Mouse (Mus musculus): ENCODE measurements at regions not wholly inside any gene's neighbourhood (a gene's known extent, or its start where the extent isn't known, plus 50 kb on each side); places are given as distances from the start of the nearest gene placed in this dataset.

GRCm38 (mm10) chr4:8421285-8421684 lies 182.4 kb upstream of the Car8 start:
- no peak overlapping the region for H3K4me3 ChIP-seq (ENCODE audit: low read depth, low read length)
- no peaks in the 10 kb centered on the region for H3K27me3 ChIP-seq (ENCODE audit: control insufficient read depth, insufficient read depth, low read depth, low read length)
- H3K4me2 ChIP-seq (ENCODE audit: low read length): no peak overlapping the region
- H3K4me1 ChIP-seq (ENCODE audit: control insufficient read depth, insufficient read depth, low read length): no peaks in the 10 kb centered on the region
- no peak for ATAC-seq
- no peak overlapping the region for H3K27ac ChIP-seq (ENCODE audit: low read length)
- no peaks in the 10 kb centered on the region for H3K9me3 ChIP-seq (replicated peaks; ENCODE audit: control insufficient read depth, low read length, poor library complexity, severe bottlenecking)
- H3K36me3 ChIP-seq (ENCODE audit: control insufficient read depth, insufficient read depth, low read length): no peaks in the 10 kb centered on the region
- 90% methylated on average over 6 of the region's 6 CpGs for WGBS
- H3K9ac ChIP-seq (ENCODE audit: low read depth, low read length): no peak overlapping the region

- Histone ChIP-seq H3K27me3 (ENCODE audit: control insufficient read depth, insufficient read depth, low read depth, low read length) (no peaks in the 10 kb centered on the region), H3K4me3 (ENCODE audit: low read depth, low read length) (no peak overlapping the region), H3K27ac (ENCODE audit: low read length) (no peak overlapping the region), H3K9ac (ENCODE audit: low read depth, low read length) (no peak overlapping the region), H3K9me3 (replicated peaks; ENCODE audit: control insufficient read depth, low read length, poor library complexity, severe bottlenecking) (no peaks in the 10 kb centered on the region), H3K36me3 (ENCODE audit: control insufficient read depth, insufficient read depth, low read length) (no peaks in the 10 kb centered on the region), H3K4me2 (ENCODE audit: low read length) (no peak overlapping the region), H3K4me1 (ENCODE audit: control insufficient read depth, insufficient read depth, low read length) (no peaks in the 10 kb centered on the region)
- 33% methylated on average over 1 of the region's 1 CpGs for WGBS
- no peak for ATAC-seq
These were observed 179.7 kb upstream of the Car8 start for GRCm38 (mm10) chr4:8418374-8419031.

GRCm38 (mm10) chr4:8417821-8418220 lies 179.0 kb upstream of the Car8 start:
- no peaks in the 10 kb centered on the region for H3K27me3 ChIP-seq (ENCODE audit: control insufficient read depth, insufficient read depth, low read depth, low read length)
- H3K27ac ChIP-seq (ENCODE audit: low read length): no peak overlapping the region
- ATAC-seq: no peak
- H3K4me3 ChIP-seq (ENCODE audit: low read depth, low read length): no peak overlapping the region
- no peak overlapping the region for H3K9ac ChIP-seq (ENCODE audit: low read depth, low read length)
- no peaks in the 10 kb centered on the region for H3K9me3 ChIP-seq (replicated peaks; ENCODE audit: control insufficient read depth, low read length, poor library complexity, severe bottlenecking)
- no peaks in the 10 kb centered on the region for H3K36me3 ChIP-seq (ENCODE audit: control insufficient read depth, insufficient read depth, low read length)
- 37% methylated on average over 5 of the region's 5 CpGs for WGBS
- no peaks in the 10 kb centered on the region for H3K4me1 ChIP-seq (ENCODE audit: control insufficient read depth, insufficient read depth, low read length)
- H3K4me2 ChIP-seq (ENCODE audit: low read length): no peak overlapping the region

DNA sequence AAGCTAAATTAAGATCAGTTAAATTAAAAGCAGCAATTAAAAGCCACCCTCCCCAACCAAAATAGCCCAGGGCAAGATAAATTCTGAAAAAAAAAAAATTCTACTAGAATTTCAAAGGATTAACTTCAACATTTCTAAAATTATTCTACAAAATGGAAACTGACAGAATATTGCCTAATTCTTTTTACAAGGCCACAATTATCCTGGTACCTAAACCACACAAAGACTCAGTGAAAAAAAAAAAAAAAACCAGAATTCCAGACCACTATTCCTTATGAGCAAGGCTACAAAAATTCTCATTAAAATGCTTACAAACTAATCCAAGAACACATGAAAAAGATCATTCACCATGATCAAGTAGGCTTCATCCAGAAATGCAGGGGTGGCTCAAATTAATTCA lies 174.5 kb upstream of the Car8 start:
- Histone ChIP-seq H3K9ac (ENCODE audit: low read depth, low read length) (no peak overlapping the region), H3K27me3 (ENCODE audit: control insufficient read depth, insufficient read depth, low read depth, low read length) (no peaks in the 10 kb centered on the region), H3K4me2 (ENCODE audit: low read length) (no peak overlapping the region), H3K36me3 (ENCODE audit: control insufficient read depth, insufficient read depth, low read length) (no peaks in the 10 kb centered on the region), H3K27ac (ENCODE audit: low read length) (no peak overlapping the region), H3K4me1 (ENCODE audit: control insufficient read depth, insufficient read depth, low read length) (no peaks in the 10 kb centered on the region), H3K9me3 (replicated peaks; ENCODE audit: control insufficient read depth, low read length, poor library complexity, severe bottlenecking) (no peaks in the 10 kb centered on the region), H3K4me3 (ENCODE audit: low read depth, low read length) (no peak overlapping the region)
- ATAC-seq: no peak

DNA sequence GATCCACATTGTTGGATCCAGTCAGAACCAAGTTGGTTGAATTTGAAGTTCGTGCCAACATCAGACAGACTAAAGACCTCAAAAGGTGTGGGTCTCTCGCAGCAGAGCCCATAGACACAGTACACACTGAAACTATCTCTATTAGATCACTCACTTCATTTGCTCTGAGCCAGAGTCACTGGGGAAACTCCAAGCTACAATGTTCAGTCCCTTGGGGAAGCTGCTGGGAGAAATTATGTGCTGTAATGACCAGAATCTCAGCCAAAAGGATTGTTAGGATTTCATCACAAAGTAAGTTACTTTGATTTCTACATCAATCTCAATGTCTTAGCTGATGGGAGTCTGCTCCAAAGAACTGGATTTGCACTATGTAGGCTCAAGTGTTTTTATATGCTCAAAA lies 161.2 kb upstream of the Car8 start:
- Histone ChIP-seq H3K9ac (ENCODE audit: low read depth, low read length) (no peak overlapping the region), H3K36me3 (ENCODE audit: control insufficient read depth, insufficient read depth, low read length) (no peaks in the 10 kb centered on the region), H3K4me3 (ENCODE audit: low read depth, low read length) (no peak overlapping the region), H3K9me3 (replicated peaks; ENCODE audit: control insufficient read depth, low read length, poor library complexity, severe bottlenecking) (no peaks in the 10 kb centered on the region), H3K4me1 (ENCODE audit: control insufficient read depth, insufficient read depth, low read length) (no peaks in the 10 kb centered on the region), H3K27ac (ENCODE audit: low read length) (no peak overlapping the region), H3K27me3 (ENCODE audit: control insufficient read depth, insufficient read depth, low read depth, low read length) (no peaks in the 10 kb centered on the region), H3K4me2 (ENCODE audit: low read length) (no peak overlapping the region)
- ATAC-seq: no peak
- 86% methylated on average over 2 of the region's 2 CpGs for WGBS

- H3K9ac ChIP-seq (ENCODE audit: low read depth, low read length): no peak overlapping the region
- H3K27ac ChIP-seq (ENCODE audit: low read length): no peak overlapping the region
- no peaks in the 10 kb centered on the region for H3K9me3 ChIP-seq (replicated peaks; ENCODE audit: control insufficient read depth, low read length, poor library complexity, severe bottlenecking)
- no peaks in the 10 kb centered on the region for H3K36me3 ChIP-seq (ENCODE audit: control insufficient read depth, insufficient read depth, low read length)
- H3K4me1 ChIP-seq (ENCODE audit: control insufficient read depth, insufficient read depth, low read length): no peaks in the 10 kb centered on the region
- no peak overlapping the region for H3K4me2 ChIP-seq (ENCODE audit: low read length)
- H3K27me3 ChIP-seq (ENCODE audit: control insufficient read depth, insufficient read depth, low read depth, low read length): no peaks in the 10 kb centered on the region
- 88% methylated on average over 1 of the region's 1 CpGs for WGBS
- H3K4me3 ChIP-seq (ENCODE audit: low read depth, low read length): no peak overlapping the region
- no peak for ATAC-seq
These were observed 160.6 kb upstream of the Car8 start for GRCm38 (mm10) chr4:8399430-8399829.

DNA sequence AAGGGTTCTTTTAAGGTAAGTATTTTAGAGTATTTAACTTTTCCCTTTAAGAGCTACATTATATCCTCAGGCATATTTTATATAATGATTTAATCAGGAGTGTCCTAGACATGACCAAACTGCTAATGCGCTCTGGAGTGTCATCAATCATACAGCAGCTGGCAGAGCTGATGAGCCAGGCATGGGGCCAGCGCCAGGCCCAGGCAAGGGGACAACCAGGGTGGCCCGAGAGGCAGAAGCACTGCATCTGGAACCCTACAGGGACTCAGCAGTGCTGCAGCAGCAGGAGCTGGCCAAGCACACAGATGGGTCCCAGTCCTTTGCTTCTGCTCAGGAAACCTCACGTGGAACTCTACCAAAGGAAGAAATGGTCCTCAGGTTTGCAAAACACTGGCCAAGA lies 160.1 kb upstream of the Car8 start:
- Histone ChIP-seq H3K36me3 (ENCODE audit: control insufficient read depth, insufficient read depth, low read length) (no peaks in the 10 kb centered on the region), H3K9me3 (replicated peaks; ENCODE audit: control insufficient read depth, low read length, poor library complexity, severe bottlenecking) (no peaks in the 10 kb centered on the region), H3K4me3 (ENCODE audit: low read depth, low read length) (no peak overlapping the region), H3K4me2 (ENCODE audit: low read length) (no peak overlapping the region), H3K27me3 (ENCODE audit: control insufficient read depth, insufficient read depth, low read depth, low read length) (no peaks in the 10 kb centered on the region), H3K9ac (ENCODE audit: low read depth, low read length) (no peak overlapping the region), H3K27ac (ENCODE audit: low read length) (no peak overlapping the region), H3K4me1 (ENCODE audit: control insufficient read depth, insufficient read depth, low read length) (no peaks in the 10 kb centered on the region)
- peak; percentile 68; the same call in 1 of the 2 replicates for ATAC-seq
- 73% methylated on average over 4 of the region's 4 CpGs for WGBS

GRCm38 (mm10) chr4:8383162-8383561 lies 144.3 kb upstream of the Car8 start:
- H3K27ac ChIP-seq (ENCODE audit: low read length): no peak overlapping the region
- 92% methylated on average over 11 of the region's 11 CpGs for WGBS
- no peaks in the 10 kb centered on the region for H3K9me3 ChIP-seq (replicated peaks; ENCODE audit: control insufficient read depth, low read length, poor library complexity, severe bottlenecking)
- no peaks in the 10 kb centered on the region for H3K36me3 ChIP-seq (ENCODE audit: control insufficient read depth, insufficient read depth, low read length)
- H3K27me3 ChIP-seq (ENCODE audit: control insufficient read depth, insufficient read depth, low read depth, low read length): no peaks in the 10 kb centered on the region
- no peak for ATAC-seq
- H3K4me1 ChIP-seq (ENCODE audit: control insufficient read depth, insufficient read depth, low read length): no peaks in the 10 kb centered on the region
- H3K9ac ChIP-seq (ENCODE audit: low read depth, low read length): no peak overlapping the region
- no peak overlapping the region for H3K4me2 ChIP-seq (ENCODE audit: low read length)
- H3K4me3 ChIP-seq (ENCODE audit: low read depth, low read length): no peak overlapping the region

DNA sequence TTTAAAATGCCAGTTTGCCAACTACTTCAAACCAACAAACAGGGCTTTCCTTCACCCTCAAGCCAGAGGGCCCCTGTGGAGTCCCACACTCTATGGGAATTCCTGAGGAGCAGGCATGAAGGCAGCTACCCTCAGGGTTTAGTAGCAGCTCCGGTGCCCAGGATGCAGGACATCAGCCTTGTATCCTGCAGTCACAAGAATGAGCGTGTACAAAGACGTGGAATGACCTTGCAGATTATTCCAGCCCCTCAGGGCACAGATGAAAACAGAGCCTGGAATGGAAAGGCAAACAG lies 143.2 kb upstream of the Car8 start:
- H3K9ac ChIP-seq (ENCODE audit: low read depth, low read length): no peak overlapping the region
- H3K9me3 ChIP-seq (replicated peaks; ENCODE audit: control insufficient read depth, low read length, poor library complexity, severe bottlenecking): no peaks in the 10 kb centered on the region
- WGBS: 50% methylated on average over 3 of the region's 3 CpGs
- no peaks in the 10 kb centered on the region for H3K4me1 ChIP-seq (ENCODE audit: control insufficient read depth, insufficient read depth, low read length)
- no peaks in the 10 kb centered on the region for H3K36me3 ChIP-seq (ENCODE audit: control insufficient read depth, insufficient read depth, low read length)
- peak; percentile 58 for ATAC-seq
- H3K4me2 ChIP-seq (ENCODE audit: low read length): no peak overlapping the region
- no peak overlapping the region for H3K27ac ChIP-seq (ENCODE audit: low read length)
- no peak overlapping the region for H3K4me3 ChIP-seq (ENCODE audit: low read depth, low read length)
- no peaks in the 10 kb centered on the region for H3K27me3 ChIP-seq (ENCODE audit: control insufficient read depth, insufficient read depth, low read depth, low read length)

Data from midbrain, embryonic 16.5 days (tissue).